Mouse (Mus musculus) ovary, adult 10 weeks (tissue): Measurements from ENCODE around the gene P2ry14. TPM values are rescaled to one million over a fixed set of nuclear protein-coding genes. Genes with fewer than 3 reads are reported as not detected.

ENCODE experiments used
- polyA plus RNA-seq: library from polyadenylated mRNA; stranded (reverse); fragments of 350-450 nt; fragmentation: Illumina TruSeq; extraction: RNeasy Lipid Tissue Mini Kit (QIAGEN cat#74804); gene quantifications from one replicate; pipeline ENCODE4 v1.2.3, GENCODE M21; 2014

The P2ry14 gene
- 24.0 TPM for polyA plus RNA-seq

GRCm38 (mm10) chr3:59153424-59153823 is at the start of gene P2ry14:
Gene P2ry14 (minus strand): TSS chr3:59153618.

GRCm38 (mm10) chr3:59194938-59195337 is 41.5 kb upstream of the P2ry14 start, which contains the start of gene Gpr87:
Gene Gpr87 (minus strand): TSS chr3:59195104.

GRCm38 (mm10) chr3:59101218-59101986 is 52.0 kb downstream of the P2ry14 start, which contains the start of gene Gpr171:
Gene Gpr171 (minus strand): TSS chr3:59101821.

Other genes with a start within 250 kb of the P2ry14 start
- gene Med12l, start 147.8 kb downstream of the P2ry14 start, polyA plus RNA-seq: 2.7 TPM
- gene Gpr171, start 51.8 kb downstream of the P2ry14 start, polyA plus RNA-seq: 1.00 TPM
- not detected for gene Gpr87, start 41.5 kb upstream of the P2ry14 start, polyA plus RNA-seq
- gene P2ry13, start 57.3 kb upstream of the P2ry14 start, polyA plus RNA-seq: 2.0 TPM
- 6.5 TPM for gene P2ry12, start 109.3 kb upstream of the P2ry14 start, polyA plus RNA-seq
- 25.8 TPM for gene Igsf10, start 190.8 kb upstream of the P2ry14 start, polyA plus RNA-seq